Mouse (Mus musculus) inflammation-experienced regulatory T-cells, adult 6 months (primary cell): Measurements from ENCODE around the gene Treml1. TPM values are rescaled to one million over a fixed set of nuclear protein-coding genes. Genes with fewer than 3 reads are reported as not detected.

Experiments used
- ATAC-seq: one replicate; pipeline ENCODE4 v1.8.0; 2017
- polyA plus RNA-seq, 3 experiments: library from polyadenylated mRNA; unstranded; fragments of 100-300 nt; shearing (Covaris generic); gene quantifications; one replicate each; pipeline ENCODE4 v1.2.1; 2017

The Treml1 gene
- polyA plus RNA-seq, 3 experiments from 2014 or later = not detected

- ATAC-seq = no peak
Observed at GRCm38 (mm10) chr17:48362346-48362745, 2.6 kb downstream of the Treml1 start.

DNA sequence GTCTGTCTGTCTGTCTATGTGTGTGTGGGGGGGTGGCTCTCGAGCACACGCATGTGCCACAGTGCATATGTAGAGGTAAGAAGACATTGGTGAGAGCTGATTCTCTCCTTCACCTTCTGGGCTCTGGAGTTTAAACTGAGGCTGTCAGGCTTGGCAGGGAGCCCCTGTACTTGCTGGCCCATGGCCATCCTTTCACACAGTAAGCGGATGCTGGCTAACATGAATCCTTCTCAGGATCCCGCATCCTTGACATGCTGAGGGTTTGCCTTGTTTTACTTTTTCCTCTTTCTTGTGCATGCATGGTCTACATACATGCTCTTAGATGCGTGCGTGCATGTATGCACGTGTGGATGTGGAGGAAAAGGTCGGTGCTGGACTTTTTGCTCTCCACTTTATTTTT, 3.2 kb downstream of the Treml1 start:
- no peak for ATAC-seq

- ATAC-seq = no peak
Observed at GRCm38 (mm10) chr17:48363421-48363965, 3.8 kb downstream of the Treml1 start.

GRCm38 (mm10) chr17:48365511-48366155, 5.9 kb downstream of the Treml1 start:
- ATAC-seq = no peak

- ATAC-seq = no peak
Observed at GRCm38 (mm10) chr17:48366806-48367205, 7.1 kb downstream of the Treml1 start.

DNA sequence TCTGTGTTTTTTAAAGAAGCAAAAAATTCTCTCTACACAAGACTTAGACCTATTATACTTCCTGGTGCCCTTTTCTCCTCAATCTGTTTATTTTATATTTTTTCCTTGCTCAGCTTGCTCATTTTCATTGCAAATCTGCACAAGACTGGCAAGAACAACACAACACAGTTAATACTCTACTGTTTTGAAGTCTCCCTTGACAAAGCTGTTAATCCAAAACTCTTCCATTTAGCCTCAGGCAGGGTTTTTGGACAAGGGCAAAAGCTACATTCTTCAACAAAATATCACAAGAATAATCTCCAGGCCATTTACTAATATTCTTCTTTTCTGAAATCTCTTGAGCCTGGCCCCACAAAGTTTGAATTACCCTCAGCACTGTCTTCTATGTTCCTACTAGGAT, 11.9 kb downstream of the Treml1 start:
- no peak for ATAC-seq

- no peak for ATAC-seq
Observed at GRCm38 (mm10) chr17:48372987-48373386, 13.3 kb downstream of the Treml1 start.

- no peak for ATAC-seq
Observed at GRCm38 (mm10) chr17:48376102-48376501, 16.4 kb downstream of the Treml1 start.

- ATAC-seq = no peak
Observed at GRCm38 (mm10) chr17:48379050-48379449, 19.3 kb downstream of the Treml1 start.

GRCm38 (mm10) chr17:48385786-48386461, 26.2 kb downstream of the Treml1 start:
- no peak for ATAC-seq

DNA sequence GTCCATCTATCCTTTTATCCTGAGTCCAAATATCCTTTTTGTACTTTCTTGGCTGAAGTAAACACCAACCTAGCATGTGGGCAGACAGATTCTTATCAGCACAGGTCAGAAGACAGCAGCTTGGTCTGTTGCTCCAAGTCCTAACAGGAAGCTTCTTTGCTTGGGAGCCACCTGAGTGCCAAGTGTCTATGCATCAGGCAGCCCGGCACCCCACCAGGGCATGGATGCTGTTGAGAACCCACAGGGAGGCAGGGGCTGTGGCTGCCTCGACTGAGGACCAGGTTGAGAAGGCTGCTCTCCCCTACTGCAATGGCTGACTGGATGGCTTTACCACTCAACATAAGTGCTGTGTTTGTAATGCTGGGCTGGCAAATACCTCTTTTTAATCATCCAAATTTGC, 28.9 kb downstream of the Treml1 start:
- no peak for ATAC-seq

- ATAC-seq = no peak
Observed at GRCm38 (mm10) chr17:48389442-48389841, 29.7 kb downstream of the Treml1 start.

- ATAC-seq = no peak
Observed at GRCm38 (mm10) chr17:48391446-48391845, 31.7 kb downstream of the Treml1 start.

DNA sequence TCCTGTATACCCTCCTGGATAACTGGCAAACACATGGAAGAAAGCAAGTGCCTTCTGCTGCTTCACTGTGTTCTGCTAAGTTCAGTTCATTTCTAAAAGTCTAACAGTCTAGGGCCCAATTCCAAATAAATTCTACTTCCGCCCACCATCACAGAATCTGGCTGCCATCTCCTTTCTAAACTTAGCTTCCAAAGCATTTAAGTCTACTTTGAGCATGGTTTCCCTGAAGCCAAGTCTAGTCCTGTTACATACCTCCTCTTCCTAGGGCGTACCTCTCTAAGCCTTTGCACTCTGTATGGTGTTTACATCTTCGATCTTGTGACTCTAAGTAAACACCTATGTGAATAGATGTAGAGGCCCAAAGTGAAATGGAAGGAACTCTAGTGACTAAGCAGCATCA, 32.9 kb downstream of the Treml1 start:
- no peak for ATAC-seq

GRCm38 (mm10) chr17:48401710-48402109, 42.0 kb downstream of the Treml1 start:
- no peak for ATAC-seq

DNA sequence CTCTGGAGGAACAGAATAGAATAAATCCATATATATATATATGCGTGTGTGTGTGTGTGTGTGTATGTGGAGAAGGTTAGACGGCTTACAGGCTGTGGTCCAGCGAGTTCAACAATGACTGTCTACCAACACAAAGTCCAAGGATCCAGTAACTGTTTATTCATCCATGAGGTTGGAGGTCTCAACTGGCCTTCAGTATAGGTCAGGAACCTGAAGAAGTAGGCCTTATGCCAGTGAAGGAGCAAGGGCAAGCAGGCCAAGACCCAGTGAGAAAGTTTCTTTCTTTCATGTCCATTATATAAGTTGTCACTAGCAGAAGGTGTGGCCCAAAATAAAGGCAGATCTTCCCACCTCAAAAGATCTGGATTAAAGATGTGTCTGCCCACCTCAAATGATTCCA, 43.0 kb downstream of the Treml1 start:
- no peak for ATAC-seq

DNA sequence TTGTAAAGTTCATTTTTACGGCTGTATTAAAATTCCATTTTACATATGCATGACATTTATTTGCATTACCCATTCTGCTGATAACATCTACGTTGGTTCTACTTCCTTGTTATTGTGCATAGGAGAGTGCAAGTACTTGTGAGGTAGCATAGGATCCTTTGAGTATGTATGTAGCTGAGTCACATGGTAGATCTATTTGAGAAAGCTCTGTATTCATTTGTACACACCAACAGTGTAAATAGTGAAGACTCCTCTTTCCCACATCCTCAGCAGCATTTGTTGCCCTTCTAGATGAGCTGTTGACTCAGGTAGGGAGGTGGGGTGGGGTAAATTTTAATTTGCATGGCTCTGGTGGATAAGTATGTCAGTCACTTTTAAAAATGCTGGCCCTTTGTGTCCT, 44.1 kb downstream of the Treml1 start:
- ATAC-seq = peak; percentile 34

DNA sequence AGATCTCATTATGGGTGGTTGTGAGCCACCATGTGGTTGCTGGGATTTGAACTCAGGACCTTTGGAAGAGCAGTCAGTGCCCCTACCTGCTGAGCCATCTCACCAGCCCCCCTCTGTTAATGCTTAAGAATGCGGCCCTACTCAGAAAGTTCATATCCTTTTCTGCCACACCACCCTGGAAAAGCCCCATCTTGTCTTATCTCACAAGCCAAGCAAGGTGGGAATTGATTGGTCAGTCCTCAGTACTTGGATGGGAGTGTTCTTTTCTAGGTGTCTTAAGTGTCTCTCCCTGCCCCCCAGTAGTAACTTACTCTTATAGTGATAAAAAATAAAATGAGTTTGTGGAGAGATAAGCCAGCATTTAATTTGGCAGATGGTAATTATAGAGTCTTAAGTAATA, 45.0 kb downstream of the Treml1 start:
- ATAC-seq = no peak

GRCm38 (mm10) chr17:48407154-48407553, 47.4 kb downstream of the Treml1 start:
- ATAC-seq = no peak

- ATAC-seq = no peak
Observed at GRCm38 (mm10) chr17:48407910-48408525, 48.3 kb downstream of the Treml1 start.

DNA sequence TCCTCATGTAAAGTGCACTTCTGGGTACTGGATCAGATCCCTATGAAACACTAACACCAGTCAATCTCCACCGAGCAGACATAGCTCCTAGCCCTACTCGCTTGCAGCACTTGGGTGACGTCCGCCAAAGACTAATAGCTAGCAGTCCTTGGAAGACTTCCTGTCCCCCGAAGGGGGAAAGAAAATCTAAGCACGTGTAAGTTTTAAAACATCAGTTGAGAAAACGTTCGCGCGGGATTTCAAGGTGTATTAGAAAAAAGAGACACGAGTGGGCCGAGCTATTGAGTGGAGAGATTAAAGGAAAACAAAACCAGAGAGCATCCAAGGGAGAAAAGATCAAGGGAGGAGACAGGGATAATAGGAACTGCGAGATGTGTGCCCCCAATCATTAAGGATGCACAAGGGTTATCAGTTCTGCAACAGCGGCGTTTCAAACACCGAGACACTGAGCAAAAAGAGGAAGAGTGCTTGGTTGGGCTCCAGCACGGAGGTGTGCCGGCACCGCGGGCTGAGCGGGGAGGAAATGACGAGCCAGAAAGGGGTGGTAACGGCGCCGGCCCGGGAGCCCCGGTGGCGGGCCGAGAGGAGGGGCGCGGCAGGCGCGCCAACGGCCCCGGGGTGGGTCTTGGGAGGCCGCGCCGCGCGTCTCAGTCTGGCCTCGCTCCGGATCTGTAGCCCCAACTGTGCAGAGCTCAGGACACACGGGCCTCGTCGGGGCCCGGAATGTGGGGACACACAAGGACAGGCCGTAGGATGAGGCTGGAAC, 49.0 kb downstream of the Treml1 start:
- peak; percentile 47 for ATAC-seq

DNA sequence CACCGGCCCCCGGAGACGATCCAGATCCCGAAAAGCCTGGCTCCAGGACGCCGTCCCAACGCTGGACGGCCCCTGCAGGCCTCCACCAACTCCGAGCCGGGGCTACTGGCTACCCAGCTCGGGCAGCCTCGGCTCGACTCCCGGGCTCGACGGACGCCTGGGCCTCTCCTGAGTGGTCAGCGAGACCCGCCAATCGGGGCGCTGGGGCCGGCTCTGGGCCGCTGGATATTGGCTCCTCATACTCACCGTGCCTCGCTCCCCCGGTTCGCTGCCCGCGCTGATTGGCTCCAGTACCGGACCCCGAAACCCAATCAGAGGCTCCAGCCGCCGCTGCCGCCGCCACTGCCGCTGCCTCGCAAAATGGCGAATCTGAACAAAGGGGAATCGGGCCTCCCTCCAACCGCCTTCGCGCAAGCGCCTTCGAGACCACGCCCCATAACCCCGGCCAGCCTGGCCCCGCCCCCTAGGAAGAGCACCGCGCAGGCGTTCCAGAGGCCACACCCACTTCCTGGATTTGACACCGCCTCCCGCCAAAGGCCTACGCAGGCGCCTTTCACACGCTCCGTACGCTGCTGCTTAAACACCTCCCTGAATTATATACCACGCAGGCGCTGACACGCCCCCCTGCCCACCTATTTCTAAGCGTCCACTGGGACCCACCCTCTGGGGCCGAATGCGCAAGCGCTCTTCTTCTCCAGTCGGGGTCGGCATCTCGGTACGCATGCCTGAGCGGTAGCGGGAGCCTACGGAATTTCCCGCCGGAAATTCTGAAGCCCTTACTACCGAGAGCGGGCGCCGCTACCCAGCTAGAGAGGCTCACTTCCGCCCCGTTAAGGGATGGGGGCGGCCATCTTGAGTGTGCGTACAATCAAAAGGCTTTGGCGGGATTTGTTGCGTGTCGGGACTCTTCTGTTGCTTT, 49.9 kb downstream of the Treml1 start, which contains the start of the genes Nfya and Oard1:
Gene Nfya (minus strand): TSS at position 527 of the 919 bp plus-strand sequence.
Gene Oard1 (plus strand): TSS at position 635 of the 919 bp plus-strand sequence.
- ATAC-seq = peak; percentile 73
